Mouse (Mus musculus) CD8-positive naive resting alpha-beta T cell, adult 2 months (primary cell): ENCODE measurements at regions not wholly inside any gene's neighbourhood (a gene's known extent, or its start where the extent isn't known, plus 50 kb on each side); places are given as distances from the start of the nearest gene placed in this dataset.
"Not testable (repeated sequence)": the region's sequence is repeated elsewhere in the genome, so short reads cannot be mapped to it uniquely, and the experiment has no call there.

Source experiments
- DNase-seq, 2 experiments: peaks; one replicate each; pipeline ENCODE4 v3.0.0; 2022; ENCODE audit warnings: low read depth in 2 of 2, low spot score in 2 of 2

DNA sequence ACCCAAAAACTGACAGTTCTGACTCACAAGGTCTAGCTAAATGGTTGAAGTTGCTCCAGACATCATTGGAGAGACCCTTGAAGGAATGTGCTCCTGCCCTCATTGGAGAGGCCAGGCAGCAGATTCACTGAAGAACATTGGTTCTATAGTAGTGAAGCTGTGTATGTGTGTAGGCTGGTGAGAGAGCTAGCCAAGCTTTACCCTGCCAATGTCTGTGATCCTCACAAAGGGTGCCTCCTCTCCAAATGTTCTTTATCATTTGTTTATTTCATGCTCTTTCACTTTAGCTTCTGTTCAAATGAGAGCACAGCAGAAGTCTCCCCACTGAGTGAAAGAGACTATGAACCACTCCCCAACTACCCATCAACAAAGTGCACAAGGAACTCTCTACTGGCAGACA lies 195.6 kb upstream of the Ctso start:
- no peak for DNase-seq

GRCm38 (mm10) chr3:81742124-81742523 lies 190.3 kb upstream of the Ctso start:
- DNase-seq: no peak

DNA sequence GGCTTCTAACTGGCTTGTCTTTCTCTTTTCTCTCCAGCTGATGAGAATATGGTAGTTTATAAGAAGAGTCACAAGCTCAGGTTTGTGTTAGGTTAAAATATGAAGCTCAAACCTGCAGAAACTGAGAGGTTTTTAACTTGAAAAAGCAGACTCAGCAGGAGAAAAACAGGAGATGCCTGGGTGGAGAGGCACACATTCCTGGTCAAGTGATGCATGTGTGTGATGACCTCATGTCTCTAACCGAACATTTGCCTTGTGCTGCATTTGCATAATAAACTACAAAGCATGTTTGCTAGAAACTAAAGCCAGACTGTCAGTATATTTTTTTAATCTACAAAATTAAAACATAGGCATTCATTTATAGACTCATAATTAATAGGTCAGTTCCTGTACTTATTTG lies 182.2 kb upstream of the Ctso start:
- DNase-seq: no peak

- no peak for DNase-seq
Observed at GRCm38 (mm10) chr3:81752955-81753354, 179.4 kb upstream of the Ctso start.

DNA sequence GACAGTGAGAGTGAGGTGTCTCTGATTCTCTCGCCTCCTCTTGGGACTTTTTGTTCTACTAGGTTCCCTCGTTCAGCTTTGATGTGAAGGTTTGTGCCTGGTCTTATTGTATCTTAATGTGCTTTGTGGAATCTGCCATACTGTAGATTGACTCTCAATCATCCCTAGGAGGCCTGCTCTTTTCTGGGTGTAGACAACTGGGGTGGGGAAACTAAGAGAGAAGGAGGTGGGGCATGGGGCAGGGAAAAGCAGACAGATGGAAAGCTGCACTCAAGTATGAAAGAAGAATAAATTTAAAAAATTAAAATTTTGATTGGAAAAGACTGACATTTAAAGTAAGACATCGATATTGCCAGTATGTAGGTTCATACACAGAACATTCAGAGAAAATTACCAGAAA lies 172.0 kb upstream of the Ctso start:
- DNase-seq: no peak

- no peak for DNase-seq
Observed at GRCm38 (mm10) chr3:81760914-81761313, 171.5 kb upstream of the Ctso start.

DNA sequence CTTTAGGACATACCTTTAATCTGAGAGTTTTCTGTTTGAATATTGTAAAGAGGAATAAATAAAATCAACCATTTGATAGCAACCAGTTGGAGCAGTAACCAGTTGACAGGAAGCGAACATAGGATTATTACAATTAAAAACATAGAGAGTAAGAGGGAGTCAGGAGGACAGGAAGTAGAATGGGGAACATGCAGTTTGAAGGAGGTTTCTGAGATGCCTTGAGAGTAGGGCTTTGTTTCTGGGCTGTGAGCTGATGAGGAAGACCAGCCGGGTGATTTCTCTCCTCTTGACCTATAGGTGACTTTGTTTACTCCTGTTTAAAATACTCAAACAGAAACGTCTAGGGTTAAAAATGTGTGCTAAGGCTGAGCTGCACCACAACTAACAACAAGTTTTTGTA lies 160.6 kb upstream of the Ctso start:
- DNase-seq: no peak

DNA sequence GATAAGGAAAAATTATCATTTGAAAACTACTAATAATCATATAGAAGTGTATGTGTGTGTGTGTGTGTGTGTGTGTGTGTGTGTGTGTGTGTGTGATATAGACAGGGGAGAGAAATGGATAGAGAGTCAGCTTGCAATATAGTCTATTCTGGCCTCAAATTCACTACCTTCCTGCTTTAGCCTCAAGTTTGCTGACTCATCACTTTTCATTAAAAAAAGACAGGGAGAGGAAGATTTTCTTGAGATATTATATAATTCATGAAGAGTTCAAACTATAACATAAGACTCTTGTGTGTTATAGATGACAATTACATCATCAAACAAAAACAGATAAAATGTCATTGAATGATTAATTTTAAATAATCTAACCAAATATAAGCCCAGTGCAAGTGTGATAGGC lies 159.4 kb upstream of the Ctso start:
- DNase-seq: no peak

DNA sequence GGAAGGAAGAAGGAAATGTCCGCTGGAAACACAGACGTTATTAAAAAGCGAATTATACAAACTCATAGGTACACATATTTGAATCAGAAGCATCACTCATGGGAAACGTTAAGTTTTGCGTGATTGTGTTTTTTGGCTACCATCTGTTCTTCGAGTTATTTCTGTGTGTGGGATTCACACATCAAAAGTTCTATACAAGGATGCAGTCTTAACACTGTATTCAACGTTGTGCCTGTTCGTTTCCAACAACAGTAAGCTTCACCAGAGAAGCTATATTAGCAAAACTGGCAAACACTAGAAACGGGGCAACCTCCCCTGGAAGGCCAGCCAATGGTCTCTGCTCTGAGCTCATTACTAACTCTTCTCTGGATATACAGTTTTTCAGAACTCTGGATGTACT lies 150.3 kb upstream of the Ctso start:
- DNase-seq: no peak

- peak; percentile 1 to 16 for DNase-seq
Observed at GRCm38 (mm10) chr3:81782921-81783541, 149.4 kb upstream of the Ctso start.

DNA sequence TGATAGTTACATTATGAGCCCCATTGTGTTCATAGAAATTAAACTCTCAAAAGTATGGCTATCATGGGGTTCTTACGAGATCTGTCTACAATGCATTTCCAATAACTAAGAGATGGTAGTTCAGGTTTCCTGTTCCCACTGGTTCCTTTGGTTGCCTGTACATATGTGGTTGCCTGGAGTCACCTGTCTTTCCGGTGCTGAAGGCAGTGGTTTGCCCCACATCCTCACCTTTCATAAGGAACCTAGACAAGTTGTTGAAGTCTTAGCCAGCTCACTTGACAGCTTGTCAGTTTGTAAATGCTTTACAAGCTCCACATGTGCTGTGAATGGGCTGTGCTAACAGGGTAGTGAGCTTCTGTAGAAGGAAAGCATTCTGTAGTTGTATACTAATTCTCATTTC lies 143.5 kb upstream of the Ctso start:
- DNase-seq: no peak

DNA sequence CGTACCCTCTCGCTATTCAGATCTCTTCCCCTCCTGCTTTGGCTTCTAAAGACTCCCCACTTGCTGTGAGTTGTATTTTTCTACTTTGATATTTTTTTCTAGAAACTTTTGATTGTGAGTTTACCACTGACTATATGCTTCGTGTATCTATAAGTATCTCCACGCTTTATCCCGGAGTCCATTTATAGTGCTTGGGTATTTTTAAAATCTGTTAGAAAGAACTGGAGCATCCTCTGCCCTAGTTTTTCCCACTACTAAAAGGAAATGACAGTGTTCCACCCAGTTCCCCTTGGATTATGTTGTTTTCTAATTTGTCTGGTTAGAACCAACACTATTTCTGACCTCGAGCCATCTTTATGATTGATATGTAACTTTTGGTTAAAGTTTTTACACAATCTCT lies 142.7 kb upstream of the Ctso start:
- DNase-seq: no peak

DNA sequence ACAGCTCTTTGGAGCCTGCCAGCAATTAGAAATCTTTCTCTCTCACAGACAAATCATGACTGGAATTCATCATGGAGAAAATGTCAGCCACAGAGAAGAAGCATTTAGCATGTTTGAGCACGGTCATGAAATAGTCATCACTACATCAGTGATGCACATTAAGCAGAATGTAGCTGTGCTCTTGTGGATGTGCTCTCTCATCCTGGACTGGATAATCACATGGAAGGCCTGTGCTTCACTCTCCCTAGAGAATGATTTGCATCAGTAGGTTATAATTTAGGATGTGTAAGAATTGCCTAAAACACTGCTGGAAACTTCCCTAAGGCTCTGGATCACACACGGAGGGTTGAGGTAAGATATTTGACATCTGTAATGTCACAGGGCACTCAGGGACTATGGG lies 130.3 kb upstream of the Ctso start:
- DNase-seq: no peak

GRCm38 (mm10) chr3:81805745-81806144 lies 126.7 kb upstream of the Ctso start:
- DNase-seq: no peak

DNA sequence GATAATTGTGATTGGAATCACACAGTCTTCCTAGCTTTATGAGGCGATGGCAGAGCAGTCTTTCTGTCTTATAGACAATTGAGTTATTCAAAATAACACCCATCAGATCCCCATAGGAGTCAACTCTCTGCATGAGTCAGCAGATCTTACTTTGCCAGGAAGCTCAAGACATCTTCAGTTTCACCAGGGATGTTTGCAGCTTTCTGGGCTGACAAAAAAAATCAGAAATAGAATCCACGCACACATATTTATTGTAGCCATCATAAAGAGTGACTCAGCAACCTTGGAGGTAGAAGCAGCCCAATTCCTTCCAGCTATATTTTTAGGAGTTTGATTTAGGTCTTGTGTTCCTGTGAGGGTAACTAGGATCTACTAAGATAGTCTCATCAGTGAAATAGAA lies 122.8 kb upstream of the Ctso start:
- no peak for DNase-seq

DNA sequence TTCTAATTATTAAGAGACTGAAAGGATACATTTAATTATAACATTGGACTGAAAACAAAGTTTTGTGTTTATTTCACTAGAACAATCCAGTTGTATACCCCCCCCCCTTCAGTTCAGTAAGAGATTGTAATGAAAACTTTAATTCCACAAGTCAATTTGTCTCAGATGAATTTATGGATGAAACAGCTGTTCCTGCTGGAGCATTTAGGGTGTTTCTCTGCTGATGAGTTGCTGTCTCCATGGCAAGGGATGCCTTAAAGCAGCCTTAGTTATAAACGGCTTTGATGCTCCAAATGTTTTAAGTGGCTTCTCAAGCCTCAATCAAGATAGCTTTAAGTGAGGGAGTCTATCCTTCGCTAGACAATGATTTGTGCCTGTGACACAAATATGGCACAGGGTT lies 112.1 kb upstream of the Ctso start:
- no peak for DNase-seq

DNA sequence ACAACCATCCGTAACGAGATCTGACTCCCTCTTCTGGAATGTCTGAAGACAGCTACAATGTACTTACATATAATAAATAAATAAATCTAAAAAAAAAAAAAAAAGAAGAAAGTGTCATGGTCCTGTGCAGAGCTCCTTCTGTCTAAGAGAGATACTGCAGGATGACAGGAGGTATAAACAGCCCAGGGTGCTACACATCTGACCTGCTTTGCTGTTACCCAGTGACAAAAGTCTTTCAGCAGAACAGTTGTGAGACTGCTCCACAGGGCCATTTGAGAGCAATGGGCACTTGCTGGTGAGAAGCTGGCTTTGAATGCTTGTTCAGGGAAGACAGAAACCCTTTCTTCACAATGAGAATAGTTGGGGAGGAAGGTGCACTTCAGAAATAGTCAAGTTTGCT lies 102.9 kb upstream of the Ctso start:
- no peak for DNase-seq

GRCm38 (mm10) chr3:81829966-81830599 lies 102.3 kb upstream of the Ctso start:
- DNase-seq: no peak

- DNase-seq: no peak
Observed at GRCm38 (mm10) chr3:81835380-81836157, 96.8 kb upstream of the Ctso start.

- DNase-seq: no peak
Observed at GRCm38 (mm10) chr3:81836478-81836877, 95.9 kb upstream of the Ctso start.

- not testable (repeated sequence) for DNase-seq
Observed at GRCm38 (mm10) chr3:81838121-81838520, 94.3 kb upstream of the Ctso start.

GRCm38 (mm10) chr3:81864487-81864886 lies 67.9 kb upstream of the Ctso start:
- no peak for DNase-seq
